Mouse (Mus musculus): Measurements from ENCODE around the gene Adgrl4. TPM values are rescaled to one million over a fixed set of nuclear protein-coding genes. Genes with fewer than 3 reads are reported as not detected.

The Adgrl4 gene
- polyA plus RNA-seq, 1 experiment = not detected

DNA sequence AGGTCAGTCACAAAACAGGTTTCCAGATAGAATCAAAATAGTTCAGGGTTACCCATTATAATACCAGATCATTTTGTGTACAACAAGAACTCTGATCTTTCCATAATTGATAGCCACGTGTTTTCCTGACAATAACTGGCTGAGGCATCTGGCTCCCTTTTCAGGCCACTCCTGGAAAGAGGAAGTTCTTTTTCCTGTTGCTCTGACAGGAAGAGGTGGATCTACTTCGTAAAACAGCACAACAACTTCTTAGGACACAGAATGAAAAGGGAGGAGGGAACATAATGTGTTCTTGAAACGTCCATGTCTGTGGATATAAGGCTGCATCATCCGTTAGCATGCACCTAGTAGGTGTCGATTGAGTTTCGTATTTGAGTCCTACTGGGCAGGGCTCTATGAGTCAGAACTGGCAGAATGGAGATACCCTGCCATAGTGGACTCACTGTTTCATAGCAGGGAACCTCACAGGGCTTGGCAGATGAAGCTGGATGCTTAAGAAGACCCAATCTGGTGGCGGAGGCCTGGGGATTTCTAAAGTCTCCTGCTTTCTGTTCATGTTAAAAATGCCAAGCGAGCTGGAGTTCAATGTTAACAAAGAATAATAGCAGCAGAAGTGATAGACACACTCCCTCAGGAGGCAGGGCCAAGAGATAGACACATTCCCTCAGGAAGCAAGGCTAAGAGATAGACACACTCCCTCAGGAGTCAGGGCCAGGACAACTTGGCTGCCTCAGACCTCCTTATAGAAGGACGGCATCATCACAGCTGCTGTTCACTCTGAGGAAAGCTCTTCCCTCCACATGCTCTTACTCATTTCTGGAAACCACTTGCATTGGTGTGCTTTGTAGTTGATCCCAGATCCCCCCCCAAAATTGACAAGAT, 13.1 kb upstream of the Adgrl4 start:
- Histone ChIP-seq H3K4me3 (ENCODE audit: insufficient read depth, low read depth, low read length) (no peak overlapping the region), H3K4me1 (ENCODE audit: control insufficient read depth, insufficient read depth, low read length) (no peaks in the 10 kb centered on the region), H3K27ac (ENCODE audit: insufficient read depth, low read depth, low read length) (no peak overlapping the region)
- TF ChIP-seq POLR2A (IDR thresholded peaks at IDR 0.05; ENCODE audit: insufficient read depth, low read depth, low read length) (no peak), CTCF (IDR thresholded peaks at IDR 0.05; ENCODE audit: insufficient read depth, low read depth, low read length) (no peak)
- 85% methylated on average over 9 of the region's 9 CpGs for WGBS

GRCm38 (mm10) chr3:151430106-151430505, 7.6 kb upstream of the Adgrl4 start:
- Histone ChIP-seq H3K4me3 (ENCODE audit: insufficient read depth, low read depth, low read length) (no peak overlapping the region), H3K4me1 (ENCODE audit: control insufficient read depth, insufficient read depth, low read length) (no peaks in the 10 kb centered on the region), H3K27ac (ENCODE audit: insufficient read depth, low read depth, low read length) (no peak overlapping the region)
- 90% methylated on average over 3 of the region's 3 CpGs for WGBS
- TF ChIP-seq CTCF (IDR thresholded peaks at IDR 0.05; ENCODE audit: insufficient read depth, low read depth, low read length) = no peak
- TF ChIP-seq POLR2A (IDR thresholded peaks at IDR 0.05; ENCODE audit: insufficient read depth, low read depth, low read length) = no peak

- 74% methylated on average over 2 of the region's 2 CpGs for WGBS
Observed at GRCm38 (mm10) chr3:151431507-151431906, 6.2 kb upstream of the Adgrl4 start.

DNA sequence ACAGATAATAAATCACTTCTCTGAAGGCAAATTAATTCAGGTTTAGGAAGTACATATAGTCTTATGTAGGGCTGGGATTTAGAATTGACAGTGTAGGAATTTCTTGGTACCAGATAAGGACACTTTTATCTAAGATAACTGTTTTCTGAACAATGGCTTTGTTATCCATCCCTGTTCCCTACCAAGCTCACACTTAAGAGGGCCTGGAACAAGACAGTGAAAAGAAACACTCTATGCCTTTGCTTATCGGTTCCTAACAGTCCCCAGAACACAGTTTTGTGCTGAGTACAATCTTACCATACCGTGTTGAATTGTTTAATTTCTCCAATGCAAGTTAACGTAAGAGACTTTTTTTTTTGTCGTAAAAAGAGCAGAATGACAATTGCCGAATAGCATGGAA, 677 bp downstream of the Adgrl4 start:
- Histone ChIP-seq H3K27ac (ENCODE audit: insufficient read depth, low read depth, low read length) (no peak overlapping the region), H3K4me1 (ENCODE audit: control insufficient read depth, insufficient read depth, low read length) (no peaks in the 10 kb centered on the region), H3K4me3 (ENCODE audit: insufficient read depth, low read depth, low read length) (no peak overlapping the region)
- TF ChIP-seq POLR2A (IDR thresholded peaks at IDR 0.05; ENCODE audit: insufficient read depth, low read depth, low read length) (no peak), CTCF (IDR thresholded peaks at IDR 0.05; ENCODE audit: insufficient read depth, low read depth, low read length) (no peak)
- WGBS = 88% methylated on average over 5 of the region's 5 CpGs

More at GRCm38 (mm10) chr3:151431507-151431906, 6.2 kb upstream of the Adgrl4 start:
- Histone ChIP-seq H3K4me3 (ENCODE audit: insufficient read depth, low read depth, low read length) (no peak overlapping the region), H3K4me1 (ENCODE audit: control insufficient read depth, insufficient read depth, low read length) (no peaks in the 10 kb centered on the region), H3K27ac (ENCODE audit: insufficient read depth, low read depth, low read length) (no peak overlapping the region)
- no peak for TF ChIP-seq POLR2A (IDR thresholded peaks at IDR 0.05; ENCODE audit: insufficient read depth, low read depth, low read length)

- WGBS = 72% methylated on average over 2 of the region's 2 CpGs
- no peak overlapping the region for H3K4me3 ChIP-seq (ENCODE audit: insufficient read depth, low read depth, low read length)
Observed at GRCm38 (mm10) chr3:151439976-151440375, 2.3 kb downstream of the Adgrl4 start.

DNA sequence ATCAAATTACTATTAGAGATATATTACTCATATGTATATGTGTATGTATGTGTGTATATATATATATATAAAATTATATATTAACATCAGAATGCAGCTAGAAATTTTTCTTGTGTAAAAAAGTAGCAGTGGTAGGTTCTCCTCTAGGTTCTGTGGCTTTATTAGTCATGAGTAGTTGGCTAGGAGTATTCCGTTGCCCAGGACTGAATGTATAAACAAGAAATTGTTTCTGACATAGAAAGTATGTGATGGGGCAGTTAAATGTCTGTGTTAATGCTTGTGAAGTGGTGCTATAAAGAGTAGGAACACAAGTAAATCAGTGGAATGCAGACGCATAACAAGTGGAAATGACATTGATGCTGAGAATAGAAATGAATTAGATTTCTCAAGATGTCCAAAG, 4.3 kb downstream of the Adgrl4 start:
- Histone ChIP-seq H3K4me1 (ENCODE audit: control insufficient read depth, insufficient read depth, low read length) (no peaks in the 10 kb centered on the region), H3K4me3 (ENCODE audit: insufficient read depth, low read depth, low read length) (no peak overlapping the region), H3K27ac (ENCODE audit: insufficient read depth, low read depth, low read length) (no peak overlapping the region)
- TF ChIP-seq POLR2A (IDR thresholded peaks at IDR 0.05; ENCODE audit: insufficient read depth, low read depth, low read length) (no peak), CTCF (IDR thresholded peaks at IDR 0.05; ENCODE audit: insufficient read depth, low read depth, low read length) (no peak)
- 93% methylated on average over 2 of the region's 2 CpGs for WGBS

More at GRCm38 (mm10) chr3:151439976-151440375, 2.3 kb downstream of the Adgrl4 start:
- TF ChIP-seq CTCF (IDR thresholded peaks at IDR 0.05; ENCODE audit: insufficient read depth, low read depth, low read length) (no peak), POLR2A (IDR thresholded peaks at IDR 0.05; ENCODE audit: insufficient read depth, low read depth, low read length) (no peak)
- no peaks in the 10 kb centered on the region for H3K4me1 ChIP-seq (ENCODE audit: control insufficient read depth, insufficient read depth, low read length)
- no peak overlapping the region for H3K27ac ChIP-seq (ENCODE audit: insufficient read depth, low read depth, low read length)

DNA sequence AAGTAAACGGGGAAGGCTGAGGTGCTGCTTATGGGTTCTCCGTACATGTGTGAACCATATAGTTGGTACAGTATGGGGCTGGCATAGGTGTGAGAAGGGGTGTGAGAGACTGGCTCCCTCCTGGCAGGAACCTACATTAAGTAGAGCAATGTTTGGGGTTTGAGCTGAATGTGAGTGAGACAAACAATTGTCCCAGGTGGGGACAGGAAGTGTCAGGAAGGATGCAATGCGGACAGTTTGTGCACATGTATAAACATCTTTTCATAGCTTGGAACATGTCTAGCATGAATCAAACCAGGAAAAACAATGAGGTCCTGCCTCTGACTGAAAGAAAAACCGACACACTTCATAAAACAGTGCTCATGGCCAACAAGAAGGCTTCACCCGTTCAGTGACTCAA, 5.8 kb downstream of the Adgrl4 start:
- Histone ChIP-seq H3K4me1 (ENCODE audit: control insufficient read depth, insufficient read depth, low read length) (no peaks in the 10 kb centered on the region), H3K27ac (ENCODE audit: insufficient read depth, low read depth, low read length) (no peak overlapping the region), H3K4me3 (ENCODE audit: insufficient read depth, low read depth, low read length) (no peak overlapping the region)
- TF ChIP-seq POLR2A (IDR thresholded peaks at IDR 0.05; ENCODE audit: insufficient read depth, low read depth, low read length) = no peak
- no peak for TF ChIP-seq CTCF (IDR thresholded peaks at IDR 0.05; ENCODE audit: insufficient read depth, low read depth, low read length)
- 78% methylated on average over 5 of the region's 5 CpGs for WGBS

DNA sequence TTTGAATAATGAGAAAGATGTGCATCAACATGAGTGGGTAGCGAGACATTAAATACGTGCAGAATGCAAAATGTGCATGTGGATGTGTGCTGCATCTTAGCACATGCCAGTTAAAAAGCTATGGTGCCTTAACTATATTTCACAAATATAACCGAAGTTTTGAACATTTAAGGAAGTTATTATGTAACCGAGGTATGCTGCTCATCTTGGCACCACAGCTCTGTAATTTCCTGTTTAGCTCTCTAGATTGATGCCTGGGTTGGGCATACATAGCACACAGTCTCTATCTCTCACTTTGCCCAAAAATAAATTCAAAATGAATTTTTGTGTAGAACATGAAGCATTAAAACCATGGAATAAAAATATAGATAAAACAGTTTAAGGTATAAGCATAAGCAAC, 6.6 kb downstream of the Adgrl4 start:
- TF ChIP-seq POLR2A (IDR thresholded peaks at IDR 0.05; ENCODE audit: insufficient read depth, low read depth, low read length) (no peak), CTCF (IDR thresholded peaks at IDR 0.05; ENCODE audit: insufficient read depth, low read depth, low read length) (no peak)

GRCm38 (mm10) chr3:151445936-151446335, 8.2 kb downstream of the Adgrl4 start:
- 22% methylated on average over 2 of the region's 2 CpGs for WGBS
- TF ChIP-seq CTCF (IDR thresholded peaks at IDR 0.05; ENCODE audit: insufficient read depth, low read depth, low read length) = no peak
- TF ChIP-seq POLR2A (IDR thresholded peaks at IDR 0.05; ENCODE audit: insufficient read depth, low read depth, low read length) = no peak
- no peak overlapping the region for H3K4me3 ChIP-seq (ENCODE audit: insufficient read depth, low read depth, low read length)
- H3K27ac ChIP-seq (ENCODE audit: insufficient read depth, low read depth, low read length) = no peak overlapping the region
- no peaks in the 10 kb centered on the region for H3K4me1 ChIP-seq (ENCODE audit: control insufficient read depth, insufficient read depth, low read length)

More for the DNA sequence above, 6.6 kb downstream of the Adgrl4 start:
- no peak overlapping the region for H3K4me3 ChIP-seq (ENCODE audit: insufficient read depth, low read depth, low read length)
- WGBS = 90% methylated on average over 4 of the region's 4 CpGs
- H3K27ac ChIP-seq (ENCODE audit: insufficient read depth, low read depth, low read length) = no peak overlapping the region
- H3K4me1 ChIP-seq (ENCODE audit: control insufficient read depth, insufficient read depth, low read length) = no peaks in the 10 kb centered on the region

Data from olfactory bulb, adult 2 months (tissue).